Mouse (Mus musculus) right cerebral cortex, adult 18-20 months (tissue): ENCODE data around the gene Map4k5.

Experiments
- DNase-seq: peaks from one replicate; pipeline ENCODE4 v3.0.0; 2022; ENCODE audit warnings: mixed read lengths

The Map4k5 gene

DNA sequence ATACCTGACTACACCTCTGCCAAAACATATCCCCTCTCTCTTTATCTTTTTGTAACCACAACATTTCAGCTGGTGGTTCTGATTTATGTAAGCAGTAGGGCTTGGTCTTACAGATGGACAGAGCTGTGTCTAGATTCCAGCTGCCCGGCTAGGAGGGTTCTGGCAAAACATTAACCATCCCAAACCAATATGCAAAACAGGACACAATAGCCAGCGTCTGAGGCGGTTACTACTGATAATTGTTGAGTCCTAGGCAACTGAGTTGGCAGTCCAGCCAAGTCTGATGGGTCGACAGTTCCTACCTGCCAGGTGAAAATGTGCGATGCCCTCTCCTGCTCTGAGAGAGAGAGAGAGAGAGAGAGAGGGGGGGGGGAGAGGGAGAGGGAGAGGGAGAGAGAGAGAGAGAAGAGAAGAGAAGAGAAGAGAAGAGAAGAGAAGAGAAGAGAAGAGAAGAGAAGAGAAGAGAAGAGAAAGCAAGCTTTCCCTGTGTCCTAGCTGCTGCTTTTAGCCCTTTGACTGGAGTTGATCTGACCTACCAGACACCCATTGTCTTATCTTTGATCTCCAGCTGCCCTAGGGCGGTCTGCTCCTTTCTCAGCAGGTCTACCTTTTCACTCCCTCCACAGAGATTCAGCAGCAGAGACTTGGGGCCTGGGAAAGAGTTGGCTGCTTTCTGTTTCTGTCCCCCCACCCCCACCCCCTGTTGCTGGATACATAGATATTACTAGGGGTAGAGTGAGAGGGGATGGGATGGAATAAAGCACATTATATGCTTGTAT, 109.6 kb downstream of the Map4k5 start:
- DNase-seq = no peak

DNA sequence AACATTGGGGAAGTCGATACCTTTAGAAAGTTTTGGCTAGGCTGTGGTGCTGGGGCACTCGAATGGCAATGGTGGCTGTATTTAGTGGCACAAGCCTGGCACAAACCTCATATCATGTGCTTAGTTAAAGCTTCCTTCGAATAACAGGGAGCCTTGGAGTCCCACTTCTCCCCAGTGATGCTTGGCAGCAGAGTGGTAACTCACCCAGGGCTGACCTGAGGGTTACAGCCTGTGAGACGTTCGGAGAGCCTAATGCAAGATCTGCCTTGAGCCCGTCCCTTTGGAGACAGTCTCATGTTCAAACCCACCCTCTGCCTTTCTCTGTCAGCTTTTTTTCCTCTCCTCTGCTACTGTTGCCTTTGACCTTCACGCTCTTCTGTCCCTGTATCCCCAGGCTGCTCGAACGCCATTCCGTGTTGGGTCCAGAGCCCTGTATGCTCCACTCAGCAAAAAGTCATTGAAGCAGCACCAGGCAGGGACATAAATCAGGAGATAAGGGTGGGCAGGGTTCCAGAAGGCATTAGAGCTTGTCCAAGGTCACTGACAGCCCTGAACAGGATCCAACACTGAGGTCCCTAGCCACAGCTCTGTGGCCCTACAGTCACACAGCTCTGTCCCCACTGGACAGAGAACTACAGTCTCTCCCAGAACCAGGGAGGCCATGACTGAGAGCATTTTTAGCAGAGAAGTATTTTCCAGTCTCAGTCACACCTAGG, 110.9 kb downstream of the Map4k5 start:
- no peak for DNase-seq

DNA sequence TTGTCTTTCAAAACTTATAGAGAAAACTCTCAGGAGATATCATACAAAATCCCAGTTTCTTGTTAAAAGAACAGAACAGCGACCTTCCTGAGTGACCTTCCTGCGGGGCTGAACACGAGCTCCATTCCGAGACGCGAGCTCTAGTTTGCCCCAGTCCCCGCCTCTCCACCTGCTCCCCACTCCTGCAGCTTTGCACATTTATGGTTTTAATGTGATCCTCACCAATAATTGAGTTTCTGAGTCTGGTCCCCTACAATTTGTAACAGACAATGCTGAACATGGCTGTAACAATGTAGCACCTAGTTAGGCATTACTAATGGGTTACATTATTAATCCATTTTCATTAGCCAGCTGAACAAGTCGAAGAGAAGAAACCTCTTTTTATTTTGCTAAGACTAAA, 111.5 kb downstream of the Map4k5 start:
- no peak for DNase-seq

DNA sequence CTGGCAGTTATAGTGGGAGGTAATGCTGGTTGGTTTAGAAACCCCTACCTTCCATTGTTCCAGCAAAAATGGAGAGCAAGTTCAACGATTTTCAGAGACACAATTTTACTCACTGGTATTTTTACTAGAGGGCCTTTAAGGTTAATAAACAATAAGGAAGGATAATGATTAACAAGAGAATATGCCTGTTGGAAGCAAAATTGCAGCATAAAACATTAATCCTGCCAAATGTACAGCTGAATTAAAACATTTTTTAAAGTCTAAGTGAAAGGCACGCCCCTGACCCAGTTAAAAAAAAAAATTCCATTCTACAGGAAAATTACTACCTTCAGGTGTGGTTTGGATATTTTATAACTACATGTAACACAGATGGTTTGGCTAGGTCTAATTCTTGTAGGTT, 115.0 kb downstream of the Map4k5 start:
- no peak for DNase-seq

DNA sequence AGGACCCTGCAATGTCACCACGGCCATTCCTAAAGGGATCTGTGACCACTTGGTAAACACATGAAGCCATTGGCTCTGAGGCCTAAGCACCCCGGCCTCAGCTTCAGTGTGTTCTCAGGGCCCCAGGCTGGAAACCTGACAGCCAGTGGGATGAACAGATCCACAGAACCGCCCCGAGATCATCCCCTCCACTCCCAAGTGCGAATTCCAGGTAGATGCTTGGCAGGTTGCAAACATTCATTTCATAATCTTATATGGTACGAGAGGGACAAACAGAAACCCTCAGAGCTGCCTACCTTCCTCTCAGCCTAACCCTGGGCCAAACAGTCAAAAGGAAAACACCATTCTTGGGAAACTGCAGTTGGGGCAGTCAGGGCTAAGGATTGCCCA, 115.7 kb downstream of the Map4k5 start:
- no peak for DNase-seq

DNA sequence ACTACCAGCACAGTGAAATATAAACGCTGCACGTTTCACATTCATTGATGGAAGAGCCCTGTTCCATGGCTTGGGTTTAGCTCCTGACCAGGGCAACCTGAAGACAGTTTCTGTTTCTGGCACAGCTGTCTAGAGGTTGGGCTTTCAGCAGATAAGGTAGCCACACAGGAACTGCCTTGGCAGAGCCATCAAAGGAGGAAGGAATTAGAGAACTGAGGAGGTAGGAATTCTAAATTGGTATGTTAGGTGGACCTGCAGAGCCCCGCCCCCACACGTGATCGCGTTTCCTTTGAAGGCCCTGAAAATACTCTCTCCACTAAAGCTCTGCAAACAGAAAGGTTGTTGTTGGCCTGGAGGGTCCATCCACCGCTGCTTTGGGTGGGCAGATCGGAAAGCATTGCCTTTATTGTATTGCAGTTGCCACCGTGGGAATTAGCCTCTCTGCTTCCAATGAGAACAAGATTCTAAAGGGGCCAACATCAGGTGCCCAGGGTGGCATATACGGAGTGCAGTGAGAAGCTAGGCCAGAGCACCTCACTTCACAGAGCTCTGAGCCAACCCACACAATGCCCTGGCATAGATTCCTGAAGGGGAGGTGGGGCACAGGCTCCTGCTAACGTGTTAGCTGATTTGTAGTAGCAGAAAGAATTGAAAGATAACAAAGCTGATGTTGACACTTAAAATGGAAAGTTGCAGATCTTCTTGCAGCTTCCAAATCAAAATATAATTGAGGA, 116.2 kb downstream of the Map4k5 start:
- no peak for DNase-seq

DNA sequence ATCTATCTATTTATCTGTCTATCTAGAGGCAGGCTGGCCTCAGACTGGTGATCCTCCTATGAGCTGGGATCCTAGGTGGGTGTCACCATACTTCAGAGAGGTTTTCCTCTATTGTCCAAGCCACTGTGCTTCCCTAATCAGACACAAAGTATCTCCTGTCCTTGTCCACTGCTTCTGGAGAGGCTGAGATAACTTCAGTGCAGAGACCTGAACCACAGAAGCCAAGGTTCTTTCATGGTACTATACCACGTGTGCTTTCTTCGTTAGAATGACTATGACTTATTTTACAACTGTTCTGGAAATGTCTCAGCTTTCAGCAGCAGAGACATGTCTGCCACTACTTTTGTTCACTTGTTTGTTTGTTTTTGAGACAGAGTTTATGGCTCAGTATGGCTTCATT, 124.2 kb downstream of the Map4k5 start:
- no peak for DNase-seq

DNA sequence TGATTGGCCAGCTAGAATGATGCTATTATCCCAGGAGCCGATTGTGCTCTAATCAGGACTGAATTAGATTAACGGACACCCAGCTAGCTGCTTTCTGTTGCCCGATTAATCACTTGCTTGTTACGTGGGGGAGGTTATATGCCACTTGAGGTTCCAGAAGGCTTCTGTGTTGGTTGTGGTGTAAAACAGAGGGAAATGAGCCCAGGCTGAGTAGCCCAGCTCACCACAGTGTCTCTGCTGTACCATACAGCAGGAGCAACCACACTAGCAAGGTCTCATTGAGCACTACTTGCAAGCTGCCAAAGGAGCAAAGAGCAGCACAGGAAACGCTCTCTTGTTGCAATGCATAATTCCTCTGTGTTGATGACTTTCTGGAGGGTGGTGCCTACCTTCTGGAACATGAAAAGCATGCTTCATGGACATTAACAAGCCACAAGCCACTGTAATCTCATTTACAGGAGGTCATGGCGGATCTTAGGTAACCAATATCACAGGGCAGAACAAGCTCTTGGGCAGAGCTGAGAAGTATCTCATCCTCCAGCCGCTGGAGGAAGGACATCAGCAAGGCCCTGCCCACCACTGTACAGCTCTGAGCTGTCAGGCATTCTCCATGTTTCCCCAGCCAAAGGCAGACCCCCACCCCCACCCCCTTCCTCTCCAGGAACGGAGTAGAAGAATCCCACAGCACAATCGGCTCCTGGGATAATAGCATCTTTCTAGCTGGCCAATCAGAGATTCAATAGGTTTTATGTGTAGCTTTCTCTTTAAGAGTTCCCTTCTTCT, 125.3 kb downstream of the Map4k5 start:
- DNase-seq = no peak

DNA sequence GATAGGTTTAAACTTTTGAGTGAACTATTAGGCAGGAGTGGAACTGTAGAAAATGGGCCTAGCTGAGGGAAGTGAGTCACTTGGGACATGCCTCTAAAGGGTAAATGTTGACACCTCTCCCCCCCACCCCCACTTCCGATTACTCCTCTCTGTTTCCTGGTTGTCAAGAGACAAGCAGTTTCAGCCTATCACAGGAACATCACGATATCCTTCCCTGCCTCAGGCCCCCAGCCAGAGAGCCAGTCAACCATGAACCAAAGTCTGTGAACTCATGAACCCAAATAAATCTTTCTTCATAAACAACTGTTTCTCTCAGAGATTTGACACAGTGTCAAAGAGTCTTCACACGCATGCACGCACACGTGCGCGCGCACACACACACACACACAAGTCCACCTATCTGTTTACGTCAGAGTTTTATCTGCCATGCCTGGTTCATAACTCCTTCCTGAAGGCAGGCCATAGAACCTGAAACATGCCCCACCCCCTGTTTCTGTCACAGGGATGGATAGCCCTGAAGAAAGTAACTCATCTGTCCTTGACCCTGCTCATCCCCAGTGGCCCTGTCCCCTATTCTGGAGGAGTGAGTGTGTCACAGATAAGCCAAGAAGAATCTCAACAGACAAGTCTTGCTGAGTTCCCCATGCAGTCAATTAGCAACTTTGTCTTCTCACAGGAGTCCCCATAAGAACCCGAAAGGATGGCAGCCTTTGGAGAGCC, 126.7 kb downstream of the Map4k5 start:
- DNase-seq = no peak

DNA sequence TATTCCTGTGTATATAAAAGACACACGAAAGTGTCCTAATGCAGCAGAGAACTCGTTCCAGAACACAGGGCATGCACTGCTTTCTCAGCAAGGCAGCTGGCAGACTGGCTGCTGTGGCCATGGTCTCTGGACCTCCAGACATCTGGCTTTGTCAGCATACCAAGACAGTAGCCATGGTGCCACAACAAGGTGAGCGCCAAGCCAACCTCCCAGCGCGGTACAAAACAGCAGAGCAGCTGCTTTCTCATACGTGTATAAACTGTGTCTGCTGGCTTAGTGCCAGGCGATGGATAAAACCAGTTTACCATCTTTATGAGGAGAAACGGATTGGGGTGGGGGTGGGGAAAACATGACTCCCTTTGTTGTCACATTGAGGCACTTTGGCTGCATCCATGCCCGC, 127.5 kb downstream of the Map4k5 start:
- DNase-seq = no peak

DNA sequence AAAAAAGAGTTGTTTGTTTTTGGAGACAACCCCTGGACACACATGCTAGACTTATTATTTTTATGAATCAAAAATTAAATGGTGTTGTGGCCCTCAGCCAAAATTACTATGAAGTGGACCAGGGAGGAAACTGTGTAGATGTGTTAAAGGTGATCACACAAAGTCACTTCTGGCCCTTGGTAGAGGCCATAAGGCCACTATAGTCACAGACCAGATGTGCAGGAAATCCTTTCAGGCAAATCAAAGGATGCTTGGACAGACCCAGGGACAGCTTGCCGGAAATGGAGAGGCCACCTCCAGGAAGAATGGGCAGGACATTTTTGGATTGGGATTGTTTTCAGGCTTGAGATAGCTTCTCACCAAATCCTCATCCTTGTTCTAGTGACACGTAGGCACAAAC, 131.4 kb downstream of the Map4k5 start:
- no peak for DNase-seq

DNA sequence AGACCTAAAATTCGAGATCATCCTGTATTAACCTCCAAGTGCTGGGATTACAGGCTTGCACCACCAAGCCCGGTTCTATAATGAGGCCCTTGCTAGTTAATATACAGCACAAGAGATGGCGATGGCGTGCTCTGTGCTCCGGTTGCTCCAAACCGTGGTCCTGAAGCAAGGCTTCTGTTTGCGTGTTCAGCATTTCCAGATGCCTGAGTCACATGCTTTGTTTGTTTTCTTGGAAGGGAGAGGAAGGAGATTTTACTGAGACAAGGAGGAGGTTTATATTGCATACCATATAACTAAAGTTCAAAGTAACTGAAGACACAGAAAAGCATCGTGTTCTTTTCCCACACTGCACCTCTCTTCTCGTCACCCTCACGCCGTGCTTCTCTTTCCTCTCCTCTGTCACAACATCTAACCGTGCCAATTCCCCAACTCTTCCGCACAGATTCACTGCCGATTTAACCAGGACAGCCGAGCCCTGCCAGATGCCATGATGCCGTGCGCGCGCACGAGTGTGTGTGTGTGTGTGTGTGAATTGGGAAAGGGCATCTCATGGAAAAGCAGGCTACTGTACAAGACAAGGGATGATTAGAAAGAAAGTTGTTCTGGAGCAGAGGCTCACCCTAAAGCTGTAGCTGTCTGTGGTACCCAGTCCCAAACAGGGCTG, 132.1 kb downstream of the Map4k5 start:
- no peak for DNase-seq

DNA sequence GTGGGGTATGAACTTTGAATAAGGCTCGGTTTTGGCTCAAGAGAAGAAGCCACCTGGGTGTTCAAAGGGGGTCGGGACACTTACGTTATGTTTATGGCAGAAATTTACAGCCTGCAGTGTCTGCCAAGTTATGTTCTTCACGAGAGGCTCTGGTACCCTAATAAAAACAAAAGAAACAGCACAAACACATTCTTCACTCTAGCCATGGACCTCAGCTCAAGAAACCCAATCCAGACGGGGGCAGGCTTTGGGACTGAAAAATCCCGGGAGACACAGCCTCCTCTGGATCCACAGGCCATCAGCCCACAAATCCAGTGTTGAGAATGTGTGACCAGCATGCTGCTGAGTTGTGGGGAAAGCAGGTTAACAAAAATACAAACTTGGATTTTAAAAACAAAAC, 133.0 kb downstream of the Map4k5 start:
- DNase-seq = no peak

DNA sequence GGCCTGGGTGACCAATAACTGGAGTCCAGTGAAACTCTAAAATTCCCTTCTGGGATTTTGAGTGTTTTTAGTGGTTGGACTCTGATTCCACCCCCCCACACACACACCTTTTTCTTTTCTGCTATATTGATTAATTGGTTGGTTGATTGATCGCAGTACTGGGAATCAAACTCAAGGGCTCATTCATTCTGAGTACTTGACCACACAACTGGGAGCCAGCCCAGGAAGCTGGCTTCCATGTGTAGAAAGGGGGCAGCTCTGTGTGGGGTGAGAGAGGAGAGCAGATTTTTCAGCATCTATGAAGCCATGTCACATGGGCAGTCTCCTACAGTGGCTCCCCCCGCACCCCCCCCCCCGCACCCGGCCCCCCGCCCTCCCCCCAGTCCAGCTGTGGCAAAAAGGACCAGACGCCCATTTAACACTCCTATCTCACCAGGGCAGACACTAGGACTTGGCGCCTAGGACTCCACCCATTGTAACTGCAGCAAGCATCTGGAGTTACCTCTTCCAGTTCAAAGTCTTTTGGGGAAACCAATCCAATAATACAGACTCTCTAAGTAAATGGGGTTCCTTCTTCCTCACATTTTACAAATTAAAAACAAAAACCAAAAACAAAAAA, 133.6 kb downstream of the Map4k5 start:
- DNase-seq = no peak

DNA sequence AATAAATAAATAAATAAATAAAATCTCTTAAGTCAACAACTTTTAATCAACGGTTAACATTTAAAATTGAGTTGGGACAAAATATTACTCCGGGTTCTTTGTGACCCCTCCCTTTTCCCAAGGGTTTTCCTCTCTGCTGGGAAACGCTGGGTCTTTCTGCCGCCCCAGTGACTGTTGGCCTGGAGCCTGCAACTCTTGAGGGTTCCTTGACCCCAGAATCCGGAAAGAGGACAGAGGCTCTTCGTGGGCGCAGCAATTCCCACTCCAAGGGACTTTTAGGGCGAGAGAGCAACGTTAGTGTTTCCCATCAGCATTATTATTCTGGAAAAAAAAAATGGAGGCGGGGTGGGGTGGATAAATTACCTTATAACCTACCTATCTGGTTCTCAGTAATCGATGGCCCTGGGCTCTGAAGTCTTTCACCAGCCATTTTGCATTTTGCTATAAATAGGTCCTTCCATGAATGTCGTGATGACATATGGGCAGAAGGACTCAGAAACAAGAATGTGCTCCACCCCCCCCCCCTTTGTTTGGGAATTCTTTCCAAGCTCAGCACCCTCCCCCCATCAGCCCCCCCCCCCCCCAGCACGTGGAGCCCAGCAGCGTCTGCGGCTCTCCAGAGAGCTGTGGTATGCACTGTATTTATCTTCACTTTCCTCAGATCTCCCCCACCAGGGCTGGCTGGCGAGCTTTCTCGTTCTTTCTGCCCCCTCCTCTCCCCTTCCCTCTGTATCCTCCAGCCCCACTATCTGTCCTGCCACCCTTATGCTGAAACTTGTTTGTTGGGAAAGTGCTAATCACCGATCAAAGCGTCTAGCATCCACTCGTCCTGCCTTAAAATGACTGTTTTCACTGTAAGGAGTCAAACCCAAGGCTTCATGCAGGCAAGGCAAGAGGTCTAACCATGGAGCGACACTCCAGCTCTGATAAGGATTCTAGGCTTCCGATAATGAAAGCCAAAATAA, 134.5 kb downstream of the Map4k5 start:
- DNase-seq = no peak

DNA sequence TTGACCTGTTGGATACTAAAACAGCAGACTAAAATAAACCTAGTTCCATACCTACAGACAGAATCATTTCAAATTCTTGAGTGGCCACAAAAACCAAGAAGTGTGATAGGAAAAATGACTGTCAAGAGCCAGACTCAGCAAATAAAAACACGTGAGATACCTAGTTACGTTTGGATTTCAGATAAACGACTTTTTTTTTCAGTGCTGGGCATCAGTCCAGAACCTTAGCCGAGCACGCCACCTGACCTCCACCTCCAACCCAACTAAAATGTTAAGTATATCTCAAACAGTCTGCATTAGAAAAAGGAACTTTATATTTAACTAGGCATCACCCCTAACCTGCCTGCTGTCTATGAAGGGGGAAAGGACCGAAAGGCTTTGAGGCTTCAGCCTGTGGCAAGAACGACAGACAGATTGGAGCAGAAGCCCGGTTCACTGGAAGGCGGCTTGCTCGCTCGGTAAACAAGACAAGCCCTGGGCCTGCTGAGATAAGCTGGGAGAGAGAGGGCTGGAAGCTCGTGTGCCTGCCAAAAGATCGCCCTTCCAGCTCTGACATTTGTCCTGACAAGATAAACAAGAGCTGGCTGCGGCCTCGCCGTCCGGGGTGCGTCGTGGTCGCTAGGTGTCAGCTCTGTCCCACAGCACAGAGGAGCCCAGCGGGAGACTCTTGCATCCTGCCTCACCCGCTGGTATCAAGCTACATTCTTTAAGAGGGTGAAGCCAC, 135.4 kb downstream of the Map4k5 start:
- peak; percentile 67 for DNase-seq

DNA sequence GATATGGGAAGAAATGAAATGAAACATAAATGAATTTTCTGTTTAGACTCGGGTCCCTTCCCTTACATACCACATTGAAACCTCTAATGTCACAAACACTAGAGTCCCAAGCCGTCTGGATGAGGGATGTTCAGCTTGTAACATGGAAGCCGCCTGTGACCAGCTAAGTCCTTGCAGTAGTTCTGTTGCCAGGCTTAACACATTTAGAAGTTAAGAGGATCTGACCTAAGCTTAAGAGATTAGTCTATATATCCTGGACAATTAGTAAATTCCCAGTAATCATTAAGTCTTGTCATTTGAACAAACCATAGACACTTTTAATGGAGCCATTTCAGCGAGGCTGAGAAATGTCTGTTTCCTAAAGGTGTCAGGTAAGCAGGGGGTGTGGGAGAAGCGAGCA, 137.0 kb downstream of the Map4k5 start:
- no peak for DNase-seq

DNA sequence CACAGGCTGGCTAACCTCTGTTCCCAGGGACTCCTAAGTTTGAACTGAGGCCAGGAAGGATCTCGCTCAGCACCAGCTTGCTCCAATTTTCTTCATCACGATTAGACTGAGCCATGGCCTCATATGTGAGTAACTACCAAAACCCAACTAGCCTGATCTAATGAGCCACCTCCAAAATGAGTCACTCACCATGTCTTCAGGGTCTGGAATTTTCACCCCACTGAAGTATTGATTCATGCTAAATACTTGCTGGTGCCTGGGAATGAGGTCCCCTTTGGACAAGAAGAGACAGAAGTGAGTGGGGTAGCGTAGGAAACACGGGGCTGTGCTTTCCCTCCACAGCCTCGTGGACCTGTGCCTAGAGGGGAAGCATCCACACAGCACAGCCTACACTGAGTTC, 139.1 kb downstream of the Map4k5 start:
- DNase-seq = no peak
